Mouse (Mus musculus) kidney, adult 2 months (tissue): ENCODE measurements around the gene Ly9. TPM values are rescaled to one million over a fixed set of nuclear protein-coding genes. Genes with fewer than 3 reads are reported as not detected.

Source experiments
- DNase-seq: peaks from one replicate; pipeline ENCODE4 v3.0.0; 2021
- H3K27ac ChIP-seq: fragments of 200-500 bp; 2 replicates; pipeline ENCODE4 v1.5.1; 2012; ENCODE audit warnings: low read depth, low read length, control low read depth, inconsistent platforms; ENCODE audit not compliant: insufficient read depth
- H3K27me3 ChIP-seq: fragments of 200-500 bp; replicated peaks from 2 replicates; pipeline ENCODE4 v1.6.1; 2012; ENCODE audit warnings: mild to moderate bottlenecking, moderate library complexity, low read length, inconsistent platforms; ENCODE audit not compliant: control insufficient read depth, insufficient read depth
- H3K36me3 ChIP-seq: fragments of 200-500 bp; 2 replicates; pipeline ENCODE4 v1.6.1; 2012; ENCODE audit warnings: mild to moderate bottlenecking, moderate library complexity, low read length, inconsistent platforms; ENCODE audit not compliant: control insufficient read depth, insufficient read depth
- H3K4me1 ChIP-seq: fragments of 200-500 bp; 2 replicates; pipeline ENCODE4 v1.6.1; 2011; ENCODE audit warnings: low read length; ENCODE audit not compliant: control insufficient read depth, insufficient read depth
- H3K4me3 ChIP-seq: fragments of 200-500 bp; 2 replicates; pipeline ENCODE4 v1.5.1; 2011; ENCODE audit warnings: mild to moderate bottlenecking, low read depth, low read length, control low read depth; ENCODE audit not compliant: insufficient read depth
- CTCF ChIP-seq: fragments of 200-500 bp; conservative IDR thresholded peaks from 2 replicates; pipeline ENCODE4 v1.5.1; 2011; ENCODE audit warnings: low read depth, mild to moderate bottlenecking, control low read depth, low read length, moderate library complexity, mixed read lengths; ENCODE audit not compliant: insufficient read depth, insufficient read length
- POLR2A ChIP-seq: fragments of 200-500 bp; IDR thresholded peaks from one replicate; pipeline ENCODE4 v1.6.1; 2011; ENCODE audit warnings: low read depth, low read length, control low read depth
- WGBS: fragments of 180-500 bp; shearing (Covaris S2); methylation state at CpG from one replicate; pipeline ENCODE4 v1.1.7; 2018; 5-methylcytosine and 5-hydroxymethylcytosine counted together
- polyA plus RNA-seq: library from polyadenylated mRNA; depleted of rRNA; stranded (reverse); fragments of >200 nt; gene quantifications from 2 replicates; pipeline ENCODE4 v1.2.3, GENCODE M21; 2012

Gene Ly9
- polyA plus RNA-seq, 1 experiment, result 2.2 TPM

- no peak for TF ChIP-seq POLR2A
- no peak for TF ChIP-seq CTCF
- no peak for DNase-seq
- H3K4me1 ChIP-seq, result no peaks in the 10 kb centered on the region
- H3K4me3 ChIP-seq, result no peak overlapping the region
- no peaks in the 10 kb centered on the region for H3K36me3 ChIP-seq
- H3K27ac ChIP-seq, result no peak overlapping the region
- WGBS, result 71% methylated on average over 3 of the region's 3 CpGs
- H3K27me3 ChIP-seq, result no peaks in the 10 kb centered on the region
Measured at GRCm38 (mm10) chr1:171627801-171628200, 20.6 kb upstream of the Ly9 start.

GRCm38 (mm10) chr1:171620091-171620490 lies 12.9 kb upstream of the Ly9 start:
- H3K4me1 ChIP-seq, result no peaks in the 10 kb centered on the region
- no peak overlapping the region for H3K4me3 ChIP-seq
- no peaks in the 10 kb centered on the region for H3K27me3 ChIP-seq
- H3K27ac ChIP-seq, result no peak overlapping the region
- no peak for TF ChIP-seq CTCF
- no peaks in the 10 kb centered on the region for H3K36me3 ChIP-seq
- DNase-seq, result no peak
- 85% methylated on average over 6 of the region's 6 CpGs for WGBS

DNA sequence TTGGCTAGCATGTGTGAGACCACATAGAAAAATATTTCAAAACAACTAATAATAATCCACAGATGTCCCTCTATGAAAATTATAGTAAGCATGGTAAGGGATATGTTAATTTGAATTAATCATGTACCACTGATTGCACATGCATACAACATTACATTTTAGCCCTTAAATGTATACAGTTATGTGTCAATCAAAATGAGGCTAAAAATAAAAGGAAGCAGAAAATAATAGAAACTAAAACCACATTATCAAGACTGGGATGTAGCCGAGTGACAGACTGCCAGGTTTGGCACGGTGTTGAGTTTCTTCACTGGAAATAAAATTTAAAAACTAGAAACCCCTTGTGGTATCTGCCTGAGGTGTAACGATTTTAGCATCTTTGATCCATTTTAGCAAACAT lies 12.4 kb upstream of the Ly9 start:
- TF ChIP-seq CTCF (no peak), POLR2A (no peak)
- Histone ChIP-seq H3K36me3 (no peaks in the 10 kb centered on the region), H3K27ac (no peak overlapping the region), H3K27me3 (no peaks in the 10 kb centered on the region), H3K4me3 (no peak overlapping the region), H3K4me1 (no peaks in the 10 kb centered on the region)
- 80% methylated on average over 3 of the region's 3 CpGs for WGBS
- no peak for DNase-seq

DNA sequence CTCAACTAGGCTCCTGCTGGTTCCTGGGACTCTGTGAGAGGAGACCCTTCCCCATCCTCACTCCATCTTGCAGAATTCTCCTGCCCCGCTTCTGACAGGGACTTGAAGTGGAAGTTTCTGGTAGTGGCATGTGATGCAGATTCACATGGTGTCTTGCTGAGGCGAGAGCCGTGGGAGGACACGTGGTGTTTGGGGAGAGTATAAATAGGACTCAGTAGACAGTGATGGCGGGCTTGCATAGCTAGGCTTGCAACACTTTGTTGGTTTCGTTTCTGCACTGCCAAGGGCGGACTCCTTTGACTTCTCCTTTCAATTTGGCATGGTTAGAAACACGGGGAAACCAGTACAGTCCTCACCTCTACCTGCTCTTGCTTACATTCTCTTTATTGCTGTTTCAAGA lies 11.8 kb upstream of the Ly9 start:
- Histone ChIP-seq H3K27ac (no peak overlapping the region), H3K27me3 (no peaks in the 10 kb centered on the region), H3K36me3 (no peaks in the 10 kb centered on the region), H3K4me1 (no peaks in the 10 kb centered on the region), H3K4me3 (no peak overlapping the region)
- 72% methylated on average over 8 of the region's 8 CpGs for WGBS
- TF ChIP-seq POLR2A, result no peak
- TF ChIP-seq CTCF, result no peak
- peak; percentile 33 for DNase-seq

- 61% methylated on average over 11 of the region's 11 CpGs for WGBS
- Histone ChIP-seq H3K27me3 (no peaks in the 10 kb centered on the region), H3K4me3 (no peak overlapping the region), H3K4me1 (no peaks in the 10 kb centered on the region), H3K36me3 (no peaks in the 10 kb centered on the region), H3K27ac (no peak overlapping the region)
- TF ChIP-seq POLR2A, result no peak
- no peak for TF ChIP-seq CTCF
- DNase-seq, result no peak
Measured at GRCm38 (mm10) chr1:171616881-171617515, 9.8 kb upstream of the Ly9 start.

GRCm38 (mm10) chr1:171613962-171614361 lies 6.8 kb upstream of the Ly9 start:
- 20% methylated on average over 2 of the region's 2 CpGs for WGBS
- H3K27ac ChIP-seq, result no peak overlapping the region
- H3K4me1 ChIP-seq, result no peaks in the 10 kb centered on the region
- H3K36me3 ChIP-seq, result no peaks in the 10 kb centered on the region
- H3K4me3 ChIP-seq, result no peak overlapping the region
- no peak for TF ChIP-seq POLR2A
- peak; percentile 19; the same call in 1 of the 2 replicates for TF ChIP-seq CTCF
- DNase-seq, result no peak
- no peaks in the 10 kb centered on the region for H3K27me3 ChIP-seq

DNA sequence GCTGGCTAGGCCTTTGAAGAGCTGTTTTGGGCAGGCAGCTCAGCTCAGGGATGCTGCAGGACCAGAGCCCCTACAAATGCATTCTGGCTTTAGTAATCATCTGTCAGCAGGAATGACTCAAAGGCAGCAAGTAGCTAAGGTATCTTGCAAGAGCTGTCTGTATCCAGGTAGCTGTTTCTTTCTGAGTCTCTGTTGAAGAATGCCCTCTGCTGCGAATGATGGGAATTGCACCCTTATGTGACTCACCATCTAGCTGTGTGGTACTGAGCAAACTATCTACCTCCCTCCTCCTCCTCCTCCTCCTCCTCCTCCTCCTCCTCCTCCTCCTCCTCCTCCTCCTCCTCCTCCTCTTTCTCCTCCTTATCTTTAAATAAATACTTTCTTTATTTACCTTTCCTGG lies 3.6 kb upstream of the Ly9 start:
- Histone ChIP-seq H3K27ac (no peak overlapping the region), H3K36me3 (no peaks in the 10 kb centered on the region), H3K4me1 (no peaks in the 10 kb centered on the region), H3K27me3 (no peaks in the 10 kb centered on the region), H3K4me3 (no peak overlapping the region)
- TF ChIP-seq CTCF (no peak), POLR2A (no peak)
- DNase-seq, result no peak
- WGBS, result 33% methylated on average over 1 of the region's 1 CpGs
